Mouse (Mus musculus) hindbrain, embryonic 14.5 days (tissue): ENCODE data around the gene Ppp1r13b. TPM values are rescaled to one million over a fixed set of nuclear protein-coding genes. Genes with fewer than 3 reads are reported as not detected.

Experiments
- ATAC-seq: fragments of 200-750 bp; cut with Nextera tagmentation; 2 replicates; pipeline ENCODE4 v1.8.0; 2017; ENCODE audit warnings: moderate number of reproducible peaks, mild to moderate bottlenecking, moderate TSS enrichment, moderate library complexity; ENCODE audit not compliant: low FRiP score
- DNase-seq: peaks from one replicate; pipeline ENCODE4 v3.0.0-alpha.2; 2015; ENCODE audit warnings: low spot score
- H3K27ac ChIP-seq: fragments of 300-500 bp; sonication (generic); 2 replicates; pipeline ENCODE4 v1.5.1; 2014; ENCODE audit warnings: mild to moderate bottlenecking, moderate library complexity
- H3K27me3 ChIP-seq: fragments of 300-500 bp; sonication (generic); 2 replicates; pipeline ENCODE4 v1.6.1; 2014; ENCODE audit warnings: mild to moderate bottlenecking, low read length, mixed read lengths; ENCODE audit not compliant: control insufficient read depth, insufficient read depth
- H3K36me3 ChIP-seq: fragments of 300-500 bp; sonication (generic); replicated peaks from 2 replicates; pipeline ENCODE4 v1.6.1; 2014; ENCODE audit not compliant: control insufficient read depth, insufficient read depth
- H3K4me1 ChIP-seq: fragments of 300-500 bp; sonication (generic); replicated peaks from 2 replicates; pipeline ENCODE4 v1.6.1; 2014; ENCODE audit warnings: antibody characterized with exemption, low read length, mixed read lengths; ENCODE audit not compliant: control insufficient read depth, insufficient read depth
- H3K4me2 ChIP-seq: fragments of 300-500 bp; sonication (generic); replicated peaks from 2 replicates; pipeline ENCODE4 v1.6.1; 2014; ENCODE audit warnings: mild to moderate bottlenecking, moderate library complexity
- H3K4me3 ChIP-seq: fragments of 300-500 bp; sonication (generic); replicated peaks from 2 replicates; pipeline ENCODE4 v1.5.1; 2014; ENCODE audit warnings: mild to moderate bottlenecking, low read length
- H3K9ac ChIP-seq: fragments of 300-500 bp; sonication (generic); 2 replicates; pipeline ENCODE4 v1.6.1; 2014
- H3K9me3 ChIP-seq: fragments of 300-500 bp; sonication (generic); 2 replicates; pipeline ENCODE4 v1.6.1; 2016; ENCODE audit warnings: low read length; ENCODE audit not compliant: control insufficient read depth
- WGBS: fragments of 180-500 bp; shearing (Covaris S2); extraction: QIAGEN DNeasy Blood & Tissue Kit; methylation state at CpG from one replicate; pipeline ENCODE4 v1.1.7; 2014; 5-methylcytosine and 5-hydroxymethylcytosine counted together
- polyA plus RNA-seq: library from polyadenylated mRNA; unstranded; fragments of >200 nt; fragmentation: Nextera tagmentation; extraction: Ambion mirVana; gene quantifications from 2 replicates; pipeline ENCODE4 v1.2.1, GENCODE M21; 2014

Ppp1r13b gene
- polyA plus RNA-seq, 1 experiment from 2014 or later, result 38.0 TPM

DNA sequence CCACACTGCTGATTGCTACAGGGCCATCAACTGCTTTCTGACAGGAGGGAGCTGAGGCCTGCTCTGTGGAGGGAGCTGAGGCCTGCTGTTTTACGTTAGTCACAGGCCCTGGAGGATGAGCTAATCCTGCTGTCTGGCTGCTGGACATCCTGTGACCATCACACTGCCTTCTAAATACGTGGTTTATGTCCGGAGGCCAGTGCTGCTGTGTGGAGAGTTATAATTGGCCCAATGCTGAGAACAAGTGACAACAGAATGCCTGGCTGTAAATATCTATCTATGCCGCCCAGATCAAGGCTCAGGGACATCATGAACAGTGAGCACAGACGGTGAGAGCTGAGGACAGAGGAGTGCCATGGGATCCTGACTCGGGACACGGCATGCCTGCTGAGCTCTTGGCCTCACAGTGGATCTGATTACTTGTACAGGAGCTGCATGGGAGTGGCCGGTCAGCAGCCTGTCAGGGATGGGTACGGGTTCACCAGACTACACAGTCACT is 59.6 kb downstream of the Ppp1r13b start:
- DNase-seq (no peak), ATAC-seq (no peak)
- H3K4me1 ChIP-seq, result no peaks in the 10 kb centered on the region
- H3K9ac ChIP-seq, result no peak overlapping the region
- no peak overlapping the region for H3K27ac ChIP-seq
- H3K36me3 ChIP-seq, result peaks cover 6% of the 10 kb centered on the region; the same call in 1 of the 2 replicates
- H3K27me3 ChIP-seq, result no peaks in the 10 kb centered on the region
- no peak overlapping the region for H3K4me3 ChIP-seq
- 76% methylated on average over 9 of the region's 9 CpGs for WGBS
- H3K9me3 ChIP-seq, result no peaks in the 10 kb centered on the region
- H3K4me2 ChIP-seq, result no peak overlapping the region

DNA sequence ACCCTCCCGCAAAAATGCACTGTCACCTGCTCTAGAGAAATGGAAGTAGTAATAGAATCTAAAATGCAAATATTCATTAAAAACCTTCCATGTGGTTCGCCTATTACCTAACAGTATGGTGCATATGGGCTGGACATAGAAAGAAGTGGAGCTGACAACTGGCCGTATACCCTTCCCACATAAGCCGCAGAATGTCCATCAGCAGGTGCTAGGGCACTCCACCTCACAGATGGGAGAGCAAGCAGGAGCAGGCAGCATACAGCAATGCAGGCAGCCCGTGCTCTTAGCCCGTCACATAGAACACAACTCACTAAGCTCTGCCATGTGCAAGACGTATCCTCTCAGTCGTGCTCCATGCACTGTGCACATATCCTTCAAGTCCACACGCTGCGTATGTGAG is 61.1 kb downstream of the Ppp1r13b start:
- WGBS, result 86% methylated on average over 10 of the region's 10 CpGs
- H3K27me3 ChIP-seq, result no peaks in the 10 kb centered on the region
- H3K4me2 ChIP-seq, result no peak overlapping the region
- no peaks in the 10 kb centered on the region for H3K4me1 ChIP-seq
- ATAC-seq (no peak), DNase-seq (no peak)
- no peak overlapping the region for H3K9ac ChIP-seq
- no peak overlapping the region for H3K27ac ChIP-seq
- no peaks in the 10 kb centered on the region for H3K9me3 ChIP-seq
- peaks cover 18% of the 10 kb centered on the region for H3K36me3 ChIP-seq
- no peak overlapping the region for H3K4me3 ChIP-seq

DNA sequence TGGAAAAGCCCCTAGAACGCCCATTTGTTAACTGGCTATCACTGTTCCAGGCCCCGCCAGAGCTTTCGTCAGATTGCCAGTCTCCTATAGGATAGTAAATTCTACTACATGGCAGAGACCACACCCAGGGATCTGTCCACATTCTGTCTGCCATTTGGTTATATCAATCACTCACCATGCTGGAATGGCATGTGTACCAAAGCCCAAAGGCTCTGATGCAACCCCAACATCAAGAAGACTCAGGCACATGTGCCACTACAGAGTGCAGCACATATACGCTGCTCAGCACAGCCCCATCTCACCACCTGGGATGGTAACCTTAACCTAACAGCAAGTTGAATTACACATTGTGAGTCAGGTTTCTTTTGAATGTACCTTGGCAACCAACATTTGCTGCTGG is 62.0 kb downstream of the Ppp1r13b start:
- H3K4me2 ChIP-seq, result no peak overlapping the region
- H3K9me3 ChIP-seq, result no peaks in the 10 kb centered on the region
- no peak for ATAC-seq
- peaks cover 26% of the 10 kb centered on the region for H3K36me3 ChIP-seq
- H3K9ac ChIP-seq, result no peak overlapping the region
- no peaks in the 10 kb centered on the region for H3K4me1 ChIP-seq
- DNase-seq, result no peak
- H3K27me3 ChIP-seq, result no peaks in the 10 kb centered on the region
- no peak overlapping the region for H3K4me3 ChIP-seq
- 93% methylated on average over 4 of the region's 4 CpGs for WGBS
- H3K27ac ChIP-seq, result no peak overlapping the region

DNA sequence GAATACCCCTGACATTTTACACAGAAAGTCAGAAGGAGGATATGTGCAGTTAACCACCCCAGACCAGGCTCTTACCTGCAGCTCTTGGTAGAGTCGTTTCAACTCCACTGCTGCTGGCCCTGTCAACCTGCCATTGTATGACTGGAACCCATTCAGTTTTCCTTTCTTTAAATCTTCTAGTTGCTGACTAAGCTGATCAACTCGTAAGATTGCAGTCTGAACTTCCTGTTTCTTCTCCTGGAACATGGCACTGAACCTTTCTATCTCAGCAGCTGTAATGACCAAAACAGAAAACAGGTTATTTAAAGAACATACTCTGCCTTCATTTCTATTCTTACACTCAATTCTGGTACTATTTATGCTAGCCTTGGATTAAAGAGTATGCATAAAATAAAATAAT is 64.4 kb downstream of the Ppp1r13b start:
- H3K27me3 ChIP-seq, result no peaks in the 10 kb centered on the region
- H3K4me1 ChIP-seq, result no peaks in the 10 kb centered on the region
- ATAC-seq, result no peak
- WGBS, result 64% methylated on average over 2 of the region's 2 CpGs
- DNase-seq, result no peak
- peaks cover 50% of the 10 kb centered on the region for H3K36me3 ChIP-seq
- no peak overlapping the region for H3K9ac ChIP-seq
- no peak overlapping the region for H3K27ac ChIP-seq
- no peaks in the 10 kb centered on the region for H3K9me3 ChIP-seq
- no peak overlapping the region for H3K4me3 ChIP-seq
- H3K4me2 ChIP-seq, result no peak overlapping the region

DNA sequence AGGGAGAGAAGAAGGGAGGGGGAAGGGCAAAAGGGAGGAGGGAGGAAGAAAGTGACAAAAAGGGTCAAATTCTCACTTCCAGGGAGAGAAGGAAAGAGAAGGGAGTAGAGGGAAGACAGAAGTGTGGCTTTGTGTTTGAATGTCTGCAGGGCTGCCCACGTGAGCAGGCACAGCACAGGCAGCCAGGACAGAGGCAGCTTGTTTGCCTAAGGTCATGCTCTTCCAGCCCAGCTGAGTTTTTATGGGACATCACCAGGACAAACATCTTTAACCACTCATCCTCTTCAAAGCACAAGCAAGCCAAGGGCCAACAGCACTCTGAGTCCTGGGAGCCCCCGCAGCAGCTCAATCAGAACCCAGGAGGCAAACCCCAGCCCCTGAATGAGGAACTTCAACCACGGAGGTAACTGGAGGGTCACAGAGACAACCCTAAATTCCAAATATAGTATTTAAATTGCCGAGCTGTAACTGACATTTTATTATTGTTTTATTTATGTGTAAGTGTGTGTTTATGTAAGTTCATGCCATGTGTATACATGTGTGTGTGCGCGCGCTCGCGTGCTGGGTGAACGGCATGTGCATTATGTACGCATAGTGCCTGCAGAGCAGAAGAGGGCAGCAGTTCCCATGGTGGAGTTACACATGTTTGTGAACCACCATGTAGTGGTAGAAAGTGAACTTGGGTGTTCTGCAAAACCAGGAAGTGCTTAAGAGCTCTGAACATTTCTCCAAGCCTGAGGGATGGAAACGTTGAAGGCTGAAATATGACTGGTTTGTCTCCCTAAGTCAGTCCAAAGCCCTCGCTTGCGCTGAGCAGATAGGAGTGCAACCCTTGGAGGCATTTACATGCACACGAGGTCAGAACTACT is 65.1 kb downstream of the Ppp1r13b start:
- H3K4me2 ChIP-seq, result no peak overlapping the region
- H3K27ac ChIP-seq, result no peak overlapping the region
- DNase-seq (no peak), ATAC-seq (no peak)
- WGBS, result 91% methylated on average over 15 of the region's 15 CpGs
- H3K36me3 ChIP-seq, result peaks cover 57% of the 10 kb centered on the region
- no peaks in the 10 kb centered on the region for H3K9me3 ChIP-seq
- H3K4me3 ChIP-seq, result no peak overlapping the region
- no peaks in the 10 kb centered on the region for H3K4me1 ChIP-seq
- H3K9ac ChIP-seq, result no peak overlapping the region
- H3K27me3 ChIP-seq, result no peaks in the 10 kb centered on the region

DNA sequence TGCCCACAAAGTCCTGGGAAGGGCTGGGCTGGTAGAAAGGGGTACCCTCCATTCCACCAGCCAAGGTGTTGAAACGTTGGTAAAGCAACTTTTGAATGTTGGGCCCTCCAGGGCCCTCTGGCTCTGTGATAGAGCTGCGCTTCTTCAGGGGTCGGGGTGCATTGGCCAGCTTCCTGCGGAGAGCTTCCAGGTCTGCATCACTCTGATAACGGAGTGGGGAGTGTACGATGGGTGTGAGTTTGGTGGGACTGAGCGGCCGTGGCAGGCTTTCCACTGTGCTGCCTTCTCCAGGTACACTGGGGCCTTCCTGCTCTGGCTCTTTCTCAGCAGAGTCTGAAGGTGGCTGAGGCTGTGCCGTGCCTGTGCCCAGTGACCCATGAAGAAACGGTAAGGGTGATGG is 74.5 kb downstream of the Ppp1r13b start:
- ATAC-seq, result no peak
- H3K4me2 ChIP-seq, result no peak overlapping the region
- WGBS, result 87% methylated on average over 10 of the region's 10 CpGs
- H3K36me3 ChIP-seq, result peaks cover 100% of the 10 kb centered on the region
- no peaks in the 10 kb centered on the region for H3K9me3 ChIP-seq
- no peak for DNase-seq
- H3K27ac ChIP-seq, result no peak overlapping the region
- no peaks in the 10 kb centered on the region for H3K4me1 ChIP-seq
- no peak overlapping the region for H3K9ac ChIP-seq
- no peaks in the 10 kb centered on the region for H3K27me3 ChIP-seq
- H3K4me3 ChIP-seq, result no peak overlapping the region

DNA sequence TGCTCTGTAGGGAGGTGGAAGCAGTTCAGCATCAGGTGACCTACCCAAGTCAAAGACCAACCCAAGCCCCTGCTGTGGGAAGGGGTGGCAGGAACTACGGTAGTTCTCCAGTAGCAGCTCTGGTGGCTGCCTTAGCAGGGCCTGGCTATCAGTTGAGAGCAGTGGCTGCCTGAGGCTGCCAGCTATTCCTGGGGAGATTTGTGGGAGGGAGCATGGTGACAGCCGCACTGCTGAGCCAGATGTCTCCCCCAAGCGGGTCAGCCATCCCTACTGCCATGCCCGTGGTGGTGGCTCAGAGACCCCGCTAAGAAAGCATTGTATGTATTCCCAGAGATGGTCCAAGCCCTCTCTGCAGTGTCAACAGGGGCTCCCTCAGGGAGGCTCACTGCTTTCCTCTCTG is 75.3 kb downstream of the Ppp1r13b start:
- Histone ChIP-seq H3K4me1 (no peaks in the 10 kb centered on the region), H3K27me3 (no peaks in the 10 kb centered on the region), H3K36me3 (peaks cover 100% of the 10 kb centered on the region), H3K4me3 (no peak overlapping the region), H3K9me3 (no peaks in the 10 kb centered on the region), H3K9ac (no peak overlapping the region), H3K4me2 (no peak overlapping the region), H3K27ac (no peak overlapping the region)
- ATAC-seq (no peak), DNase-seq (no peak)
- 77% methylated on average over 5 of the region's 5 CpGs for WGBS

DNA sequence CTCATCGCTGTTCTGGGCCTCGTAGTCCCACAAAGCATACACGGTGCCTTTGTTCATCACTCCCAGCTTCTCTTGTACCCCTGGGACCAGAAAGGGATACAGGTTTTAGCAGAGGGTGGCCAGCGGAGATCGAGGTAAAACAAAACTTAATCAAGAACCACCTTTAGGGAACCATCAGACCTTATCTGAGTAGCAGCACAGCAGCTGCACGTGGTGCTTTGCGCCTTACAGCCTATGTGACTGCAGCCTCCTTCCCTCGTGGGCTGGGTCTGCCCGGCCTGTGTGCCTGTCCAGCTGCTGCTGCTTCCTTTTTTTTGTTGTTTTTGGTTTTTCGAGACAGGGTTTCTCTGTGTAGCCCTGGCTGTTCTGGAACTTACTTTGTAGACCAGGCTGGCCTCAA is 77.5 kb downstream of the Ppp1r13b start:
- Histone ChIP-seq H3K9ac (no peak overlapping the region), H3K27me3 (no peaks in the 10 kb centered on the region), H3K9me3 (no peaks in the 10 kb centered on the region), H3K4me3 (no peak overlapping the region), H3K36me3 (peaks cover 100% of the 10 kb centered on the region), H3K4me1 (no peaks in the 10 kb centered on the region), H3K4me2 (no peak overlapping the region), H3K27ac (no peak overlapping the region)
- no peak for DNase-seq
- no peak for ATAC-seq
- WGBS, result 82% methylated on average over 10 of the region's 10 CpGs

DNA sequence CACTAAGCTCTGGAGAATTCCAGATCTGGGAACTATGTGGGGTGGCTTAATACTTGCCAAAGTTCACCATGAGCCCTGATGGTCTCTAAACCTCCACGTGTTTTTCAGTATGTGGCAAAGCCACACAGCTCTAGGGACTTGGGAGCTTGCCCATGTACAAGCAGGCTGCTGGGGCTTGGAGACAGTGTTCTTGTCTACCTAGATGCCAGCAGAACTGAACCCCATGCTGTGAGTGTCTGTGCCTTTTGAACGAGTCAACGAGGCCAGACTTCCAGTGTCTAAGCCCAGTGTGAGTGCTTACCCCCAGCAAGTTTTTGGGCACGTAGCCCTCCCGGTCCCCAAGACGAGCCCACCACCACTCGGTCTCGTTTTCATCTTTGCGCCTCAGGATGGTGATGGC is 78.0 kb downstream of the Ppp1r13b start:
- Histone ChIP-seq H3K9ac (no peak overlapping the region), H3K27me3 (no peaks in the 10 kb centered on the region), H3K9me3 (no peaks in the 10 kb centered on the region), H3K36me3 (peaks cover 100% of the 10 kb centered on the region), H3K4me3 (no peak overlapping the region), H3K4me1 (no peaks in the 10 kb centered on the region), H3K27ac (no peak overlapping the region), H3K4me2 (no peak overlapping the region)
- 70% methylated on average over 9 of the region's 9 CpGs for WGBS
- ATAC-seq, result no peak
- DNase-seq, result no peak
